Mouse (Mus musculus): Measurements from ENCODE around the gene Slc25a39. TPM values are rescaled to one million over a fixed set of nuclear protein-coding genes. Genes with fewer than 3 reads are reported as not detected.

Gene Slc25a39
- polyA plus RNA-seq, 1 experiment from 2014 or later: 266 TPM

- H3K9ac ChIP-seq (ENCODE audit: low read length): no peak overlapping the region
- H3K4me1 ChIP-seq (ENCODE audit: control insufficient read depth in 2 of 2, insufficient read depth in 2 of 2, low read length in 2 of 2): peaks cover 33 to 57% of the 10 kb centered on the region in 2 experiments
- H3K27me3 ChIP-seq (ENCODE audit: control insufficient read depth, insufficient read depth, low read length): no peaks in the 10 kb centered on the region; the same call in 1 of the 2 replicates
- ATAC-seq (ENCODE audit: insufficient number of reproducible peaks, insufficient read depth, low FRiP score, low read depth): no peak
- WGBS: 69% methylated on average over 3 of the region's 3 CpGs
- no peak overlapping the region for H3K27ac ChIP-seq (replicated peaks in 1 of 2; ENCODE audit: control insufficient read depth in 1 of 2, insufficient read depth in 1 of 2, low read depth in 2 of 2, low read length in 2 of 2)
- peaks cover 59% of the 10 kb centered on the region for H3K36me3 ChIP-seq (ENCODE audit: control insufficient read depth, insufficient read depth, low read length)
- no peaks in the 10 kb centered on the region for H3K9me3 ChIP-seq (ENCODE audit: control insufficient read depth, low read length)
- H3K4me3 ChIP-seq (ENCODE audit: control insufficient read depth in 1 of 2, insufficient read depth in 1 of 2, low read depth in 1 of 2, low read length in 2 of 2): no peak overlapping the region
- no peak overlapping the region for H3K4me2 ChIP-seq (ENCODE audit: low read length)
These were observed 33.7 kb upstream of the Slc25a39 start for GRCm38 (mm10) chr11:102441434-102441833.

- Histone ChIP-seq H3K36me3 (ENCODE audit: control insufficient read depth, insufficient read depth, low read length) (peaks cover 71% of the 10 kb centered on the region), H3K4me2 (ENCODE audit: low read length) (no peak overlapping the region), H3K4me1 (ENCODE audit: control insufficient read depth in 2 of 2, insufficient read depth in 2 of 2, low read length in 2 of 2) (peaks cover 24 to 52% of the 10 kb centered on the region in 2 experiments), H3K27ac (replicated peaks in 1 of 2; ENCODE audit: control insufficient read depth in 1 of 2, insufficient read depth in 1 of 2, low read depth in 2 of 2, low read length in 2 of 2) (no peak overlapping the region), H3K9ac (ENCODE audit: low read length) (no peak overlapping the region), H3K27me3 (ENCODE audit: control insufficient read depth, insufficient read depth, low read length) (no peaks in the 10 kb centered on the region; the same call in 1 of the 2 replicates), H3K9me3 (ENCODE audit: control insufficient read depth, low read length) (no peaks in the 10 kb centered on the region), H3K4me3 (ENCODE audit: control insufficient read depth in 1 of 2, insufficient read depth in 1 of 2, low read depth in 1 of 2, low read length in 2 of 2) (no peak overlapping the region)
- 85% methylated on average over 8 of the region's 8 CpGs for WGBS
- ATAC-seq (ENCODE audit: insufficient number of reproducible peaks, insufficient read depth, low FRiP score, low read depth): no peak
These were observed 32.5 kb upstream of the Slc25a39 start for GRCm38 (mm10) chr11:102440255-102440654.

GRCm38 (mm10) chr11:102439093-102440082 is 31.6 kb upstream of the Slc25a39 start:
- Histone ChIP-seq H3K4me1 (ENCODE audit: control insufficient read depth in 2 of 2, insufficient read depth in 2 of 2, low read length in 2 of 2) (peaks cover 18 to 44% of the 10 kb centered on the region in 2 experiments), H3K4me3 (ENCODE audit: control insufficient read depth in 1 of 2, insufficient read depth in 1 of 2, low read depth in 1 of 2, low read length in 2 of 2) (no peak overlapping the region), H3K9ac (ENCODE audit: low read length) (no peak overlapping the region)

GRCm38 (mm10) chr11:102438212-102439092 is 30.7 kb upstream of the Slc25a39 start:
- Histone ChIP-seq H3K9me3 (ENCODE audit: control insufficient read depth, low read length) (no peaks in the 10 kb centered on the region), H3K4me1 (ENCODE audit: control insufficient read depth in 2 of 2, insufficient read depth in 2 of 2, low read length in 2 of 2) (peaks cover 10 to 38% of the 10 kb centered on the region in 2 experiments), H3K4me2 (ENCODE audit: low read length) (peak overlapping the region; percentile 96), H3K36me3 (ENCODE audit: control insufficient read depth, insufficient read depth, low read length) (peaks cover 86% of the 10 kb centered on the region), H3K27me3 (ENCODE audit: control insufficient read depth, insufficient read depth, low read length) (no peaks in the 10 kb centered on the region; the same call in 1 of the 2 replicates), H3K4me3 (ENCODE audit: control insufficient read depth in 1 of 2, insufficient read depth in 1 of 2, low read depth in 1 of 2, low read length in 2 of 2) (peak overlapping the region; percentile 52 to 61), H3K9ac (ENCODE audit: low read length) (peak overlapping the region; percentile 74), H3K27ac (replicated peaks in 1 of 2; ENCODE audit: control insufficient read depth in 1 of 2, insufficient read depth in 1 of 2, low read depth in 2 of 2, low read length in 2 of 2) (0 out of 4 replicates have a peak overlapping the region, but pooled peaks of 1 of the 2 experiments have one; percentile 41)
- ATAC-seq (ENCODE audit: insufficient number of reproducible peaks, insufficient read depth, low FRiP score, low read depth): no peak
- 15% methylated on average over 77 of the region's 77 CpGs for WGBS

More at GRCm38 (mm10) chr11:102439093-102440082, 31.6 kb upstream of the Slc25a39 start:
- 78% methylated on average over 14 of the region's 14 CpGs for WGBS
- Histone ChIP-seq H3K9me3 (ENCODE audit: control insufficient read depth, low read length) (no peaks in the 10 kb centered on the region), H3K36me3 (ENCODE audit: control insufficient read depth, insufficient read depth, low read length) (peaks cover 79% of the 10 kb centered on the region), H3K4me2 (ENCODE audit: low read length) (no peak overlapping the region; the same call in 1 of the 2 replicates), H3K27me3 (ENCODE audit: control insufficient read depth, insufficient read depth, low read length) (no peaks in the 10 kb centered on the region; the same call in 1 of the 2 replicates), H3K27ac (replicated peaks in 1 of 2; ENCODE audit: control insufficient read depth in 1 of 2, insufficient read depth in 1 of 2, low read depth in 2 of 2, low read length in 2 of 2) (no peak overlapping the region)
- ATAC-seq (ENCODE audit: insufficient number of reproducible peaks, insufficient read depth, low FRiP score, low read depth): no peak

- Histone ChIP-seq H3K4me1 (ENCODE audit: control insufficient read depth in 2 of 2, insufficient read depth in 2 of 2, low read length in 2 of 2) (peaks cover 10 to 38% of the 10 kb centered on the region in 2 experiments), H3K9me3 (ENCODE audit: control insufficient read depth, low read length) (no peaks in the 10 kb centered on the region), H3K27ac (replicated peaks in 1 of 2; ENCODE audit: control insufficient read depth in 1 of 2, insufficient read depth in 1 of 2, low read depth in 2 of 2, low read length in 2 of 2) (peak overlapping the region; percentile 41 to 47; a peak in 2 of 4 replicates), H3K9ac (ENCODE audit: low read length) (peak overlapping the region; percentile 74), H3K4me3 (ENCODE audit: control insufficient read depth in 1 of 2, insufficient read depth in 1 of 2, low read depth in 1 of 2, low read length in 2 of 2) (peak overlapping the region; percentile 52 to 61), H3K4me2 (ENCODE audit: low read length) (peak overlapping the region; percentile 96), H3K36me3 (ENCODE audit: control insufficient read depth, insufficient read depth, low read length) (peaks cover 80% of the 10 kb centered on the region), H3K27me3 (ENCODE audit: control insufficient read depth, insufficient read depth, low read length) (no peaks in the 10 kb centered on the region; the same call in 1 of the 2 replicates)
- ATAC-seq (ENCODE audit: insufficient number of reproducible peaks, insufficient read depth, low FRiP score, low read depth): peak; percentile 11
- 17% methylated on average over 86 of the region's 87 CpGs for WGBS
These were observed 29.6 kb upstream of the Slc25a39 start for GRCm38 (mm10) chr11:102437120-102438061.

- H3K36me3 ChIP-seq (ENCODE audit: control insufficient read depth, insufficient read depth, low read length): peaks cover 70% of the 10 kb centered on the region
- no peak for ATAC-seq (ENCODE audit: insufficient number of reproducible peaks, insufficient read depth, low FRiP score, low read depth)
- no peak overlapping the region for H3K4me3 ChIP-seq (ENCODE audit: control insufficient read depth in 1 of 2, insufficient read depth in 1 of 2, low read depth in 1 of 2, low read length in 2 of 2)
- H3K4me2 ChIP-seq (ENCODE audit: low read length): no peak overlapping the region
- H3K9ac ChIP-seq (ENCODE audit: low read length): no peak overlapping the region
- no peak overlapping the region for H3K27ac ChIP-seq (replicated peaks in 1 of 2; ENCODE audit: control insufficient read depth in 1 of 2, insufficient read depth in 1 of 2, low read depth in 2 of 2, low read length in 2 of 2)
- 82% methylated on average over 10 of the region's 10 CpGs for WGBS
- no peaks in the 10 kb centered on the region; the same call in 1 of the 2 replicates for H3K27me3 ChIP-seq (ENCODE audit: control insufficient read depth, insufficient read depth, low read length)
- peaks cover 10 to 41% of the 10 kb centered on the region in 2 experiments for H3K4me1 ChIP-seq (ENCODE audit: control insufficient read depth in 2 of 2, insufficient read depth in 2 of 2, low read length in 2 of 2)
- no peaks in the 10 kb centered on the region for H3K9me3 ChIP-seq (ENCODE audit: control insufficient read depth, low read length)
These were observed 28.7 kb upstream of the Slc25a39 start for GRCm38 (mm10) chr11:102436471-102436790.
